ENCODE assay signal across 8 mouse cellular contexts in the genomic region with DNA sequence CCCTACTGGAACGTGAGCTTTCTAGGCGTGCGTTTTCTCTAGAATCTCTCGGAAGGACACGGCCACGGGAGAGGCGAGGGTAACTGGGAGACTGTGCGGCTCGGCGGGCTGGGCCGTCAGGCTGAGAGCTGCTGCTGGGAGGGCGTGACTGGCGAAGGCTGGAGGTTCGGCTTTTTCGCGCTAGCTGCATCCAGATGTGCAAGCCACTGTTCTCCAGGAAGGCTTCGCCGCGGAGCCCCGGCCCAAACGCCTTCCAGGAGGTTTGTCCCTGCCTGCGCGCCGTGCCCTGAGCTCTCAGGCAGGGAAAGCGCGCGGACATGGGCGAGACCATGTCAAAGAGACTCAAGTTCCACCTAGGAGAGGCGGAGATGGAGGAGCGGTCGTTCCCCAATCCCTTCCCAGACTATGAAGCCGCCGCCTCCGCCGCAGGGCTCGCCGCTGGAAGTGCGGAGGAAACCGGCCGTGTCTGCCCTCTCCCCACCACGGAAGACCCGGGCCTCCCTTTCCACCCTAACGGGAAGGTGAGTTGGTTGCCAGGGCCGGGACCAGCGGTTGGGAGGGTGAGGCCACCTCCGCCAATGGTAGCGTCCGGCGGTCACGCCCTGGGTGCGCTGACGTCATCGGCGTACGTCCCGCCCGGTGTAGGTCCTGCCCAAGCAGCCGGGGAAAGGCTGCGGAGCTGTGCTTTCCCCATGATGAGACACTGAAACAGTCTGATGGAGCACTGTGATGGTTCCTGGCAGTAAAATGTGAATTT. TPM values are rescaled to one million over a fixed set of nuclear protein-coding genes. Genes with fewer than 3 reads are reported as not detected.
DNase-seq lines count a peak whose midpoint lies in the region; ATAC-seq lines count a peak whose summit lies in the region.

No protein-coding gene starts in this region.

- intact Hi-C loops in gastrocnemius, postnatal 14 days (cut with DNase I; ENCODE audit: low total_unique reads): no loop called here
- intact Hi-C loops in left cerebral cortex, postnatal 10 days (cut with DNase I): loop anchor here (10.0 kb wide), 1 partner anchor 168 kb away; a partner anchor contains a TSS

- DNase-seq in adrenal gland, adult (ENCODE audit: inconsistent age in 2 of 2, low spot score in 1 of 2): peak; percentile 98 to 99
- peak; percentile 95 for DNase-seq in embryo, embryonic 10.5 days (ENCODE audit: low spot score)
- peak; percentile 94 for DNase-seq in gastrocnemius, postnatal 14 days
- peak; percentile 92 to 96 for DNase-seq in left cerebral cortex, postnatal 10 days (ENCODE audit: extremely low spot score in 1 of 2, low spot score in 2 of 2)
- DNase-seq in right cerebral cortex, postnatal 25 days: peak; percentile 96
- peak; percentile 92 to 95 for DNase-seq in urinary bladder, postnatal 4 days (ENCODE audit: low spot score in 2 of 2)

- peak; percentile 91 for ATAC-seq in inflammation-experienced regulatory T-cells, adult 6 months
- ATAC-seq in megakaryocyte-erythroid progenitor cell, adult 5-6 weeks (replicated peaks; ENCODE audit: low FRiP score, low TSS enrichment, poor library complexity, severe bottlenecking): peak; percentile 97

RNA-seq across cellular contexts. Expression of a gene that starts 0.6 kb away (rescaled TPM):
- 10 to 100 TPM; 10.8 to 11.9 TPM for total RNA-seq in gastrocnemius, postnatal 14 days (2021)
- 1 to 10 TPM; 2.5 to 7.6 (median 2.9) TPM for polyA plus RNA-seq in inflammation-experienced regulatory T-cells, adult 6 months (2017; shearing (Covaris generic))
- 100 to 1,000 TPM; 170 to 176 TPM for total RNA-seq in left cerebral cortex, postnatal 10 days (2021)
- 27.4 and 34.8 TPM in 2 replicates for total RNA-seq in megakaryocyte-erythroid progenitor cell, adult 5-6 weeks (2014; fragmentation: Nextera tagmentation)
- total RNA-seq in megakaryocyte-erythroid progenitor cell, adult 5-6 weeks (2017): 43.6 and 52.4 TPM in 2 replicates

RNA-seq across cellular contexts. Expression of a gene that starts 11.0 kb away (rescaled TPM):
- 10 to 100 TPM; 14.2 to 14.4 TPM for total RNA-seq in gastrocnemius, postnatal 14 days (2021)
- polyA plus RNA-seq in inflammation-experienced regulatory T-cells, adult 6 months (2017; shearing (Covaris generic)): 1 to 10 TPM; 3.2 to 4.5 (median 3.7) TPM
- total RNA-seq in left cerebral cortex, postnatal 10 days (2021): 1 to 10 TPM; 6.6 to 8.1 TPM
- total RNA-seq in megakaryocyte-erythroid progenitor cell, adult 5-6 weeks (2014; fragmentation: Nextera tagmentation): 8.5 and 9.4 TPM in 2 replicates
- total RNA-seq in megakaryocyte-erythroid progenitor cell, adult 5-6 weeks (2017): 10.0 and 16.8 TPM in 2 replicates

Comparison
In these comparisons a context has a peak if more than half of its experiments do, and no peak if none do; other contexts are left out.
1. Peak in every context shown above with its lines: DNase-seq and ATAC-seq.